In genomic region chr4:141271721-141272120, GRCm38 (mm10) we compare ENCODE assay signal across 12 mouse cellular contexts. TPM values are rescaled to one million over a fixed set of nuclear protein-coding genes. Genes with fewer than 3 reads are reported as not detected.
A peak's percentile ranks its signal among the peaks of the same experiment; 100 is the strongest.
DNase-seq lines count a peak whose midpoint lies in the region; ATAC-seq and TF ChIP-seq lines count a peak whose summit lies in the region.
"Had no signal": no experiment of that assay in that cellular context is flagged by ENCODE, and none has a peak within 500 bp of the region (broad histone marks: within the 10 kb centered on the region; RNA-seq: fewer than 3 reads in every experiment).

No protein-coding gene starts in this region.

- no peak for ATAC-seq in kidney, embryonic 15.5 days (replicated peaks; ENCODE audit: low FRiP score)
- peak; percentile 49 for ATAC-seq in granulocyte monocyte progenitor cell, adult 5-6 weeks (replicated peaks; ENCODE audit: poor library complexity, severe bottlenecking)
- no peak for ATAC-seq in lung, embryonic 14.5 days (ENCODE audit: insufficient read depth)
- ATAC-seq in monocyte, adult 5-6 weeks (replicated peaks; ENCODE audit: insufficient number of reproducible peaks, low FRiP score, low TSS enrichment, poor library complexity, severe bottlenecking) = peak; percentile 57
- ATAC-seq: forebrain, embryonic 16.5 days had no signal

- 47% methylated on average over 6 of the region's 6 CpGs for WGBS in kidney, embryonic 15.5 days
- 46% methylated on average over 6 of the region's 6 CpGs for WGBS in lung, embryonic 14.5 days

- peak overlapping the region; percentile 68 for H3K27ac ChIP-seq in kidney, embryonic 15.5 days
- no peak overlapping the region for H3K27ac ChIP-seq in lung, embryonic 14.5 days (ENCODE audit: low read depth)
- H3K27ac ChIP-seq: embryonic facial prominence, embryonic 12.5 days; hindbrain, embryonic 15.5 days; neural tube, embryonic 12.5 days had no signal

- no peak overlapping the region for H3K4me2 ChIP-seq in kidney, embryonic 15.5 days
- H3K4me2 ChIP-seq in lung, embryonic 14.5 days = no peak overlapping the region
- H3K4me2 ChIP-seq: embryonic facial prominence, embryonic 12.5 days; hindbrain, embryonic 15.5 days; neural tube, embryonic 12.5 days had no signal

- TF ChIP-seq CTCF in lung, embryonic 14.5 days (IDR thresholded peaks at IDR 0.05; ENCODE audit: low read depth) = no peak

- peaks cover 29% of the 10 kb centered on the region for H3K4me1 ChIP-seq in kidney, embryonic 15.5 days
- H3K4me1 ChIP-seq in lung, embryonic 14.5 days (ENCODE audit: insufficient read depth) = peaks cover 6% of the 10 kb centered on the region

- no peak overlapping the region for H3K4me3 ChIP-seq in kidney, embryonic 15.5 days (replicated peaks)
- H3K4me3 ChIP-seq in lung, embryonic 14.5 days (ENCODE audit: low read depth, low read length) = no peak overlapping the region
- H3K4me3 ChIP-seq: embryonic facial prominence, embryonic 12.5 days; hindbrain, embryonic 15.5 days; neural tube, embryonic 12.5 days had no signal

- H3K36me3 ChIP-seq in kidney, embryonic 15.5 days = no peaks in the 10 kb centered on the region
- H3K36me3 ChIP-seq in lung, embryonic 14.5 days (ENCODE audit: insufficient read depth) = no peaks in the 10 kb centered on the region
- H3K36me3 ChIP-seq: embryonic facial prominence, embryonic 12.5 days; hindbrain, embryonic 15.5 days; neural tube, embryonic 12.5 days had no signal

- H3K9ac ChIP-seq in kidney, embryonic 15.5 days = no peak overlapping the region
- no peak overlapping the region for H3K9ac ChIP-seq in lung, embryonic 14.5 days
- H3K9ac ChIP-seq: embryonic facial prominence, embryonic 12.5 days; hindbrain, embryonic 15.5 days; neural tube, embryonic 12.5 days had no signal

- H3K9me3 ChIP-seq in kidney, embryonic 15.5 days (replicated peaks) = no peaks in the 10 kb centered on the region
- no peaks in the 10 kb centered on the region for H3K9me3 ChIP-seq in lung, embryonic 14.5 days (ENCODE audit: low read depth, low read length)
- H3K9me3 ChIP-seq: embryonic facial prominence, embryonic 12.5 days; hindbrain, embryonic 15.5 days; neural tube, embryonic 12.5 days had no signal

- no peak for DNase-seq in kidney, adult 11 months
- peak; percentile 49 for DNase-seq in lung, embryonic 14.5 days
- DNase-seq in gastrocnemius, postnatal 4 days (ENCODE audit: low spot score in 2 of 2) = no peak
- no peak for DNase-seq in heart, postnatal 4 days
- no peak for DNase-seq in frontal cortex, postnatal 10 days (ENCODE audit: low spot score in 2 of 2)

- no peaks in the 10 kb centered on the region for H3K27me3 ChIP-seq in kidney, embryonic 15.5 days
- no peaks in the 10 kb centered on the region for H3K27me3 ChIP-seq in lung, embryonic 14.5 days (ENCODE audit: insufficient read depth, low read length)
- H3K27me3 ChIP-seq: neural tube, embryonic 12.5 days had no signal

RNA-seq across cellular contexts. Expression of gene Epha2, which starts 29.3 kb away (rescaled TPM):
- 6.8 and 7.1 TPM in 2 replicates for polyA plus RNA-seq in kidney, embryonic 15.5 days (2015; fragmentation: Nextera tagmentation; extraction: Ambion mirVana)
- total RNA-seq in granulocyte monocyte progenitor cell, adult 5-6 weeks (2014; fragmentation: Nextera tagmentation) = 0.88 TPM in 1 of 2 replicates, not detected in the other
- total RNA-seq in granulocyte monocyte progenitor cell, adult 5-6 weeks (2017) = 0.10 TPM in 1 of 2 replicates, not detected in the other
- 6.9 and 7.6 TPM in 2 replicates for polyA plus RNA-seq in lung, embryonic 14.5 days (2014; fragmentation: Nextera tagmentation; extraction: Ambion mirVana)
- not detected in 3 replicates for total RNA-seq in monocyte, adult 5-6 weeks (2017)
- total RNA-seq in gastrocnemius, postnatal 4 days (2021) = 1 to 10 TPM; 3.7 to 4.7 TPM
- total RNA-seq in heart, postnatal 4 days (2021) = 10 to 100 TPM; 10.1 to 10.9 TPM

RNA-seq across cellular contexts. Expression of gene Arhgef19, which starts 32.4 kb away (rescaled TPM):
- 7.4 and 9.6 TPM in 2 replicates for polyA plus RNA-seq in kidney, embryonic 15.5 days (2015; fragmentation: Nextera tagmentation; extraction: Ambion mirVana)
- not detected in 2 replicates for total RNA-seq in granulocyte monocyte progenitor cell, adult 5-6 weeks (2014; fragmentation: Nextera tagmentation)
- total RNA-seq in granulocyte monocyte progenitor cell, adult 5-6 weeks (2017) = not detected in 2 replicates
- 20.1 and 21.1 TPM in 2 replicates for polyA plus RNA-seq in lung, embryonic 14.5 days (2014; fragmentation: Nextera tagmentation; extraction: Ambion mirVana)
- not detected in 3 replicates for total RNA-seq in monocyte, adult 5-6 weeks (2017)
- 1 to 10 TPM; 3.0 to 4.7 TPM for total RNA-seq in gastrocnemius, postnatal 4 days (2021)
- 1 to 10 TPM; 4.6 to 5.1 TPM for total RNA-seq in heart, postnatal 4 days (2021)

RNA-seq across cellular contexts. Expression of gene Rsg1, which starts 58.0 kb away (rescaled TPM):
- polyA plus RNA-seq in kidney, embryonic 15.5 days (2015; fragmentation: Nextera tagmentation; extraction: Ambion mirVana) = 5.9 and 6.8 TPM in 2 replicates
- total RNA-seq in granulocyte monocyte progenitor cell, adult 5-6 weeks (2014; fragmentation: Nextera tagmentation) = 1.4 and 1.8 TPM in 2 replicates
- total RNA-seq in granulocyte monocyte progenitor cell, adult 5-6 weeks (2017) = 1.4 and 2.6 TPM in 2 replicates
- 5.3 and 6.3 TPM in 2 replicates for polyA plus RNA-seq in lung, embryonic 14.5 days (2014; fragmentation: Nextera tagmentation; extraction: Ambion mirVana)
- total RNA-seq in monocyte, adult 5-6 weeks (2017) = 0.38 to 2.7 TPM in 2 of 3 replicates, not detected in the other
- total RNA-seq in gastrocnemius, postnatal 4 days (2021) = 1 to 10 TPM; 1.1 to 1.3 TPM
- 1 to 10 TPM in 1 of 2 experiments, under 1 TPM in 1; 0.72 to 1.7 TPM for total RNA-seq in heart, postnatal 4 days (2021)

Comparison
In these comparisons a context has a peak if more than half of its experiments do, and no peak if none do; other contexts are left out.
1. ATAC-seq: peak in granulocyte monocyte progenitor cell, adult 5-6 weeks (single experiment) and monocyte, adult 5-6 weeks (single experiment); none in kidney, embryonic 15.5 days (single experiment) and lung, embryonic 14.5 days (single experiment).